In genomic region chr3:97868024-97868689, GRCm38 (mm10) we compare ENCODE assay signal across 9 mouse cellular contexts. TPM values are rescaled to one million over a fixed set of nuclear protein-coding genes. Genes with fewer than 3 reads are reported as not detected.
A peak's percentile ranks its signal among the peaks of the same experiment; 100 is the strongest.
DNase-seq lines count a peak whose midpoint lies in the region; ATAC-seq lines count a peak whose summit lies in the region.
"Had no signal": no experiment of that assay in that cellular context is flagged by ENCODE, and none has a peak within 500 bp of the region (broad histone marks: within the 10 kb centered on the region; RNA-seq: fewer than 3 reads in every experiment).

No protein-coding gene starts in this region.

- no peaks in the 10 kb centered on the region for H3K9me3 ChIP-seq in hindbrain, embryonic 12.5 days (replicated peaks)

- peak overlapping the region; percentile 51 for H3K4me3 ChIP-seq in hindbrain, embryonic 12.5 days

- 4% methylated on average over 42 of the region's 42 CpGs for WGBS in hindbrain, embryonic 12.5 days

- peak overlapping the region; percentile 68 for H3K9ac ChIP-seq in hindbrain, embryonic 12.5 days

- H3K4me1 ChIP-seq in hindbrain, embryonic 12.5 days: peaks cover 10% of the 10 kb centered on the region

- DNase-seq in ZHBTc4 (ENCODE audit: low read depth, low spot score): peak; percentile 68
- DNase-seq in cerebellum, postnatal 25 days: peak; percentile 77 to 83
- peak; percentile 60 to 62 for DNase-seq in frontal cortex, postnatal 25 days (ENCODE audit: low spot score in 2 of 2)
- peak; percentile 79 to 81 for DNase-seq in layer of hippocampus, postnatal 36 days
- peak; percentile 53 for DNase-seq in lung, postnatal 14 days
- DNase-seq in retina, postnatal 7 days (ENCODE audit: low read depth, low spot score): peak; percentile 27
- peak; percentile 76 for DNase-seq in thymus, postnatal 4 days

- ATAC-seq in hindbrain, embryonic 12.5 days (ENCODE audit: low FRiP score): peak; percentile 92

- peaks cover 36% of the 10 kb centered on the region for H3K27me3 ChIP-seq in hindbrain, embryonic 12.5 days

- no peak overlapping the region for H3K27ac ChIP-seq in hindbrain, embryonic 12.5 days
- H3K27ac ChIP-seq: macrophage had no signal

- no peaks in the 10 kb centered on the region for H3K36me3 ChIP-seq in hindbrain, embryonic 12.5 days

- peak overlapping the region; percentile 87 for H3K4me2 ChIP-seq in hindbrain, embryonic 12.5 days (replicated peaks)

RNA-seq across cellular contexts. Expression of gene Pde4dip, which starts 20.4 kb away (rescaled TPM):
- 50.7 and 54.9 TPM in 2 replicates for polyA plus RNA-seq in hindbrain, embryonic 12.5 days (2016; fragmentation: Nextera tagmentation; extraction: Ambion mirVana)
- total RNA-seq in layer of hippocampus, postnatal 36 days (2021): 100 to 1,000 TPM; 223 to 235 TPM

RNA-seq across cellular contexts. Expression of gene Sec22b, which starts 32.8 kb away (rescaled TPM):
- 104 and 114 TPM in 2 replicates for polyA plus RNA-seq in hindbrain, embryonic 12.5 days (2016; fragmentation: Nextera tagmentation; extraction: Ambion mirVana)
- 10 to 100 TPM; 79.1 to 83.4 TPM for total RNA-seq in layer of hippocampus, postnatal 36 days (2021)

Comparison
In these comparisons a context has a peak if more than half of its experiments do, and no peak if none do; other contexts are left out.
1. DNase-seq: peak in every context shown above with its lines; median percentile 80 in cerebellum, postnatal 25 days; 80 in layer of hippocampus, postnatal 36 days; 76 in thymus, postnatal 4 days; 68 in ZHBTc4; 61 in frontal cortex, postnatal 25 days; 53 in lung, postnatal 14 days; 27 in retina, postnatal 7 days.